Mouse (Mus musculus) urinary bladder, postnatal 10 days (tissue): ENCODE measurements around the gene Pdxk.
"Not testable (repeated sequence)": the region's sequence is repeated elsewhere in the genome, so short reads cannot be mapped to it uniquely, and the experiment has no call there.

Experiments used
- DNase-seq: peaks from one replicate; pipeline ENCODE4 v3.0.0; 2022; ENCODE audit warnings: low spot score

Pdxk gene

DNA sequence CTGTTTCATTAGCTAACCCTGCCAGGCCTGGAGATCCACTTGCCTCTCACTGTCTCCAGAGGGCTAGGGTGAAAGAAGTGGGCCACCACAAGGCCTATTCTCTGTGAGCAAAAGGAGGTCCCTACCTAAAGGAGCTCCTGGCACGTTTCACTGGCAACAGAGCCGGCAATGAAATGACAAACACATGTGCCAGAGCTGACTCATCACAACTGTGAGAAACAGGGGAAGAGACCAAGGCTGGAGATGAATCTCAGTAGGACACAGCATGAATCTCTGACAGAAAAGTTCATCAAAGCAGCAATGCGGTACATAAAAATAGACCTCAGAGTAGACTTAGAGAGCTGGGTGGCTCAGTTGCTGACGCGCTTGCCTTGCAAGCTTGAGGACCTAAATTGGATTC is 46.9 kb downstream of the Pdxk start:
- DNase-seq: no peak

DNA sequence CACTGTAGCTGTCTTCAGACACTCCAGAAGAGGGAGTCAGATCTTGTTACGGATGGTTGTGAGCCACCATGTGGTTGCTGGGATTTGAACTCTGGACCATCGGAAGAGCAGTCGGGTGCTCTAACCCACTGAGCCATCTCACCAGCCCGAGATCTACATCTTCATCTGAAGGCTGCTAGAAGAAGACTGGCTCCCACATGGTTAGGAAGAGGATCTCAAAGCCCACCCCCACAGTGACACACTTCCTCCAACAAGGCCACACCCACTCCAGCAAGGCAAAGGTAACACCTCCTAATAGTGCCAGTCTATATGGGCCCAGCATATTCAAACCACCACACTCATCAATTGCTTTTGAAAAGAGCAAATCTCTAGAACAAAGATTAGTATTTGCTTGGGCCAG is 49.8 kb downstream of the Pdxk start:
- DNase-seq: not testable (repeated sequence)

DNA sequence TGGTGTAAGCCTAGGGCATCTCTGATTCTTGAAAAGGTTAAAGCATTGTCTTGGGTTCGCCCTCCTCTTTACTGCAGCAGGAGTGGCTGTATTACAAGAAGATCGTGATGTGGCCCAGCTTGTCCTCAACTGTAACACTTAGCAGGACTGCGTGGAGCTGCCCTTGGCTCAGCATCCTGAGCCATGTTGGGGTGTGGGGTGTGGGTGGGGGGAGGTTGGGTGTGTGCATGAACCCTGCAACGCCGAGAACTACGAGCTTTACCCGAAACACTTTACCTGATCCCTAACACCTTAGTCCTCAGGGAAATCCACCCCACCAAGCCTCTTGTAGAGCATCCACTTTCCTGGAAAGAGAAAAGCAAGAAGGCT is 51.6 kb downstream of the Pdxk start:
- DNase-seq: no peak

DNA sequence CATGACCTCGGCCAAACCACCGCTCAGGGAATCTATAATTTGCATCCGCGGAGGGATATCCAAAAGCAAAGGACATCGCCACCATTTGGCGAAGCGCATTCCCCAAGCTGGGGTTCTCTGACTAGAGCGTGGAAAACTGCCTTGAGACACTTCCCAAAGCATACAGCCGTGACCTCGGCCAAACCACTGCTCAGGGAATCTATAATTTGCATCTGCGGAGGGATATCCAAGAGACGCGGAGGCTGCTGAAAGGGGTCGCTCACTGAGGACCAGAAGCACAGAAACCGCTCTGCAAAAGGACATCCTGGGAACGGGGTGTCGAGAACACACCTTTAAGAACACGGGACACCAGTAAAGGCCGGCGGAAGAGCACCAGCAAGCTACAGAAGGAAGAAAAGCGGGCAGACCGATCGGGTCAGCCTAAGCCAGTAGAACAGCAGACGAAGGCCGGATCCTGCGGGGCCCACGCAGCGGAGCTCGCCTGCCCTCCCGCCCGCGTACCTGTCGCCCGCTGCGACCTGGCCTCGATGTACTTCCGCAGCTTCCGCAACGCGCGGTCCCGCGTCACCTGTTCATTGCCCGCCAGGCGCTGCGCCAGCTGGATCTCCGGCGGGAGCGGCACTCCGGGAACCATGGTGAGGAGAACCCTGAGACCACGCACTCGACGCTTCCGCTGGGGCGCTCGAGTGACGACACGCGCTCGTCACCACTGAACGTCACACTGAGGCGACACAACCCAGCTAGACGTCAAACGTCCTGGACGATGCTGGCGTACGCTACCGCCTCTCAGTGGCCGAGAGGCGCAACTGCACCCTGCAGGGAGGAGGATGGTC is 52.2 kb downstream of the Pdxk start, which contains the start of gene Rrp1:
Rrp1 (minus strand) TSS at position 725 of the 833 bp plus-strand sequence.
- peak; percentile 86 for DNase-seq

DNA sequence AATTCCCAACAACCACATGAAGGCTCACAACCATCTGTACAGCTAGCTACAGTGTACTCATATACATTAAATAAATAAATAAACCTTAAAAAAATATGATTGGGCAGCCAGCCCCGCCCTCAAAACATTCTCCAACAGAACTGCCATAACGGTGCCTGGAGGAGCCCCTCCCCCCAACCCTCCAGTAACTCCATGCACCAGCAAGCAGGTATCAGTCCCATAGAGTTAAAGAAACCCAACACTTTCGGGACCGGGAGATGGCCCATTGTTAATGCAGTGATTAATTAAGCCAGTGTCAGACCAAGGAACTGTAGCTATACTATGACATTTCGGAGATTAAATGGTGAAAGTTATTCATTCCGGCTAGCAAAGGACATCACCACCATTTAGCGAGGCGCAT is 52.9 kb downstream of the Pdxk start:
- no peak for DNase-seq

DNA sequence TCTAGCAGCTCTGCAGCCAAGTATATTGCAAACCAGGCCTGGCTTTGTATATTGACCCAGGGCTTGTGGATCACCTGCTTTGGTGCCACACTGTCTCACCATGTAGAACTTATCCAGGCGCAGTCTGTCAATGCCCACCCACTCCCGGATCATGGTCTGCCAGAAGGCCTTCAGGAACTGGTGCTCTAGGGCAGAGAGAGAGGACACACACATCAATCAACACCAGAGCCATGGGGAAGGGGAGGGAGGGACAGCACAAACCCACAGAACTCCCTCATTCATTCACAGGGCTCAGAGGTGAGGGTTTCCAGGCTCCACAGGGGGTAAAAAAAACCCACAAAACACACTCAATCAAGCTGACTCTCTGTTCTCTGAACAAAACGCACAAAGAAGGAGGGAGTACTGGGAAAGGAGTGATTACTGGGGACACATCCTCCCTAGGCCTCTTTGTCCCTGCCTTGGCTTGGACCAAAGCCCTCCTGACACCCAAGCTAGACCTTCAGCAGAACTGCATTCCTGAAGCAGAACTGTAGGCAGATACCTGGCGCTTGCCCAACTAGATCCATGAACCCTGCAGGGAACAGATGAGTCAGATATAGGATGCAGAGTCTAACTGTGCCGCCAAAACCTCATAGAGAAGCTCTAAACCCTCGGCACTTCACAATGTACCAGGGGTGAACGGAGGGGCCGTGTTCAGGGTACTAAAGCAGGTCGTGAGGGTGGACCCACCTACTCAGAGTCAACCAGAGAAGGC is 55.6 kb downstream of the Pdxk start:
- no peak for DNase-seq

DNA sequence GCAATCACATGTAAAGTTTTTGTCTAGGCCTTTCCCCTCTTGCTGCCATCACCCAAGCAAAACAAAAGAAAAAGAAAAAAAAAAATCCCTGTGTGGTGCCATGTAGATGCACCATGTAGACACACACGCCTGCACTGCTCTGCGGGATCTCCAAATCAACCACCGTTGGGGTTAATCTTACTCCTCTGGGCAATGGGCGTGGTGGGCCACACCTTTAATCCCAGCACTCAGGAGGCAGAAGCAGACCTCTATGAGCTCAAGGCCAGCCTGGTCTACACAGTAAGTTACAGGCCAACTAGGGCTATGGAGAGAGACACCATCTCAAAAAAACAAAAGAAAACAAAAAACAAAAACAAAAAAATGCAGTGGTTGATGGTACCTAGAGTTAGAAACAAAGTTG is 57.6 kb downstream of the Pdxk start:
- DNase-seq: no peak

DNA sequence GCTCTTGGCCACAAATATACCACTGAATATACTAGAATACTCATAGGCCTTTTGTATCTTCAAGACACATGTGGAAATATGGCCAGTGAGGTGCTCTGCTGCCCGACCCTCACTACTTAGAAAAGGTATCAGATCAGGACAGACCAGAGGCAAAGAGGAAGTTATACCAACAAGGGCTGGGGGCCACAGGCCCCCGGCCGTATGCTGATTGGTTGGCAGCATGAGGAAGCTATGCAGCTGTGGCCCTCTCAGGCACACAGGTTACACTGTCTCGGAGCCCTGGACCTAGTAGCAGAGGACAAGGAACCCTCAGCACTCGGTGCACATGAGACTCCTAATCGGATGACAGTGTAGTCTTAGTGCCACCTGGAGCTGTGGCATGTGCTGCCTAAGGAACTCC is 58.6 kb downstream of the Pdxk start:
- no peak for DNase-seq

DNA sequence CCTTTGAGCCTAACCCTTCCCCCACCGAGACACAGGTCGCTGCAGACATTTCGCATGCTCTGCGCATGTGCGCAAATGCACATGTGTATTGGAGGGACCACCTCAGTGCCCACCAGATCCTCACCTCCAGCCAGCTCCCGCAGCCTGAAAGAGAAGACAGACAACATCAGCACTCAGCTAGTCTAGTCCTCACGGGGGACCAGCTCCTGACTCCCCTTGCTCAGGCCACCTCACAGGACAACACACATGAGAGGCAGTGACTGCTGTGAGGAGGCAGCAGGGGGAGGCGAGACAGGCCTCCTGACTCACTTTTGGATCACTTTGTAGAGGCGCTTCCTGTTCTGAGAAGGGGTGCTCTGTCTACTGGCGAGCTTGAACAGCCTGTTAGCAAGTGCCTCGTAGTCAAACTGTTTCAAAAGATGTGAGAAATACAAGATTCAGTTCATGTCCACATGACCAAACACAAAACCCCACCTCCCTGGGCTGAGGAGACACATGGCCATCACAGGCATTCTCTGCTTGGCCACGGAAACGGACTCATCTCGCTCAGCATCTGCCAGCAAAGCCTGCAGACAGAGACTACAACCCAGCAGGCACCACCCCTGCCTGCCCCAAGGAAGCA is 62.4 kb downstream of the Pdxk start:
- no peak for DNase-seq

DNA sequence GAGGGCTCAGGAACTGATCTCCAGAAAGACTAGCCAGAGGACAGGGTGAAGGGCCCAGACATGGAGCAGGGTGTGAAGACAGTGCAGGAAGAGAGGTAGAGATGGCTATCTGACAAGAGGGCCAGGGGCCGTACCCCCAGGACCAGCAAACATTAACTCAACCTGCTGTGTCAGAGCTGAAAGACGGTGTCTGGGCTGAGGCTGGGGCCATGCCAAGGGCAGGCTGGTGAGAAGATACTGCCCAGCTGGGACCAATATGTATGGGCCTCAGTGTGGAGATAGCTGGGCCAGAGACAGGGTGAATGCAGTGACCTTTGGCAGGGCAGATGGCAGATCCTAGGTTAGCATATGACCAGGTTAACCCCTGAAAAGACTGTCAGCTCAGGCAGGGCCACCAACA is 63.6 kb downstream of the Pdxk start:
- DNase-seq: no peak

DNA sequence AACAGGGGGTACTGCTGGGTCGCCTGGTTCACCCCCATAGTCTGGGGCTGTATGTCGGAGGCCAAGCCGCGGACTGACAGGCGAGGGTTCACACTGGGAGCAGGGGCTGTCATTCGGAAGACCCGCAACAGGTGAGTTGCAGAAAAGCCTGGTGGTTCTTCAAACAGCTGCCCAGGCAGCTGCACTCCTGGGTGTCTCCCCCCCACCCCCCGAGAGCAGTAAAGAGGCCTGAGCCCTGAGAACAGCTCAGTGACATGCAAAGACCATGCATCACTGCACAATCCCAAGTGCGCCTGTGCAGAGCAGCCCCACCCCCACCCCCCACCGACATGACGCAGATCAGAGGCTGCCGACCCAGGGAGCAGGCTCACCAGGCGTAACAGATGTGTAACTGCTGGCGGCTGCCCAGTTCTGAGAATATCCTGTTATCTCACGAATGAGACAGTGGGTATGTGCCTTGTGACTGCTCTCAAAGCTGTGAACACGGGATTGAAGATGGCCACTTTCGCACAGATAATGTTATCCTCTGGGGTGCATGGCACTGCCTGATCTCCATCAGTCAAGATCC is 65.6 kb downstream of the Pdxk start:
- DNase-seq: no peak

DNA sequence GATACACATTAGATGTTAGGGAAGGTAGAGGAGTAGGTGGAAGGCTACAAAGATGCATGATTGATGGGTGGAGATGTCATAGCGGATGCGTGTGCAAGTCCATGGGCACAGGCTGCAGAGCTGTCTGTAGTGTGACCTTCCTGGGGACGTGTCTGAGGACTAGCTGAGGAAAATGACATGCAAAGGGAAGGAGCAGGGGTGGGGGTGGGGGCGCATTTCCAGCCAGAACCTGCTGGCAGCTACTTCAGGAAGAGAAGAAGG is 68.2 kb downstream of the Pdxk start:
- DNase-seq: no peak

DNA sequence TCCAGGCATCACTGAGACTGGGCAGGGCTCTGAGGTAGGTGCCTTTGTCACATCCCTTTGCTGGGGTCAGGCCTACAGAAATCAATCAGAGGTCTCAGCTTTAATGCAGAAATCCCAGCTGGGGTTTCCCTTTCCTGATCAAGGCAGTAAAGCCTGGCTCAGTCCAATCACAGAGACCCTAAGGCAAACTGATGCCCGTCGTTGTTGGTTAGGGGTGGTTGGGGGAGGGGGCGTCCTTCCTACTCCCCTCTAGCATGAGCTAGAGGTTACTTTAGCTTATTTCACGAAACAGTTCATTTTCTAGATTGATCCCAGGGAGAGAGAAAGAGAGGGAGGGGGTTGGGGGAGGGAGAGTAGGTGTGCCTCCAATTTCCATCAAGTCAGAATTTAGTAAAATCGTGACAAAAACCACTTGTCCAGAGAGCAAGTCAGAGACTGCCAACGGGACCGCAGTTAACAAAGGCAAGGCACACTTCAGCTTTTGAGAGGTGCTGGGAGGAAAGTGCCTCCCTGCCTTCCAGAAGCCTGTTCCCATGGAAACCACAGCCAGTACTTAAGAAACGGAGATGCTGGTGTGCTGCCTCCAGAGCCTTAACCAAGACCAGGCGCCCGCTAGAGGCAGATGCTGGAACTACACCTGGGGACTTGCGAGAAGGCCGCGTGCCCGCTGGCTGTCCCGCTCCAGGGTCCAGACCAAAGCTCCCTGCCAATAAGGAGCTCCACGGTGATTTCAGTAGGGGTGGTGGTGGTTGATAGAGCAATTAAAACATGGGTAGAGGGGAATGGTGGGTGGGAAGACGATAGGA is 68.8 kb downstream of the Pdxk start:
- peak; percentile 80 for DNase-seq

DNA sequence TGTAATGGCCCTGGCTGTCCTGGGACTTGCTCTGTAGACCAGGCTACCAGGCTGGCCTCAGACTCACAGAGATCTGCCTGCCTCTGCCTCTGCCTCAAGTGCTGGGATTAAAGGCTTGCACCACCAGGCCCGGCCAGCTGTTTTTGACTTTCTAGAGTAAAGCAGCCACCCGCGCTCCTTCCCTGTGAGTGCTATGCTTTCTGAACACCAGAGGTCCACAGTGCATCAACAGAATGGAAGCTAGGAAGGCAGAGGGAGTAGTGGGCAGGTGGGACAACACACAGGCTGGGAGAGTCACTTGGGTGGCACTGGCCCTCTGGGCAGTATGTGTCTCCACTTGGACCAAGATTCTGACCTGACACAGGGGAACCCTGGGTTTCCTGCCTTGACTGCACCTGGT is 69.4 kb downstream of the Pdxk start:
- no peak for DNase-seq

DNA sequence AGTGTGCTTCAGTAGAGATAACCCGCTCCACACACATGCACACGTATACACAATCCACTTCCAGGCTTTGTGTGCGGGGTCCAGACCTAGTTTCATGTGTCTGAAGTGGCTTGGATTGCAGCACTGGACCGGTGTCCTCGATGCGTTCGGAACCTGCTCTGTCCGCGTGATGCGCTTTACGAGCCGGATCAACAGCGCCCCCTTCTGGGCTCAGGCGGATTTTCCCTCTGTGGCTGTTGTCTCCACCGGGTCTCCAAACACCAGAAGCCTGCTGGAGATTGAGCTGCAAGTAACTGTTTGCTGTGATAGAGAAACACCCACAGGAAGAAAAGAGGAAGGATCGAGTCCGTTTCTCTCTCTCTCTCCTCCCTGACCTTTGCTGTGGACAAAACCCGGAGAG is 72.7 kb downstream of the Pdxk start:
- peak; percentile 27 for DNase-seq

DNA sequence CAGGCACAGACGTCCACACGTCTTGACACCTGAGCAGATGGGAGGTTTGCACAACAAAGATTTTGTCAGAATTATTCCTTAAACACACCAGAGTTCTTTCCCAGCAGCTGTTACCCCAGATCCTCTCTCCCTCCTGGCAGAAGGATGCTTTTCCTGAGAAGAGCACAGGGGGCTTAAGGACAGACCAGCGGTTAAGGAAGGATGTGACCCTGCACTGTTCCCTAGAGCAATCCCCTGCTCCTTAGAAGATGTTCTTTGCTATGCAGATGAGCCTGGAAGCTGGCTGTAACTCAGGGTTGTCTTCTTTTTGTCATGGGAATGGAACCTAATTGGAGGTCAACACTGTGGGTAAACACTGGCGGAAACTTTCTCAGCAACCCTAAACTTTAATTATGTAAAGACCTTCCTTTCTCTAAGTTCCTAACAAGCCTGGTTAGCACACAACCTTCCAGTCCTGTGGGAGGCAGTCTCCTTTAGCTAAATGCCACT is 73.7 kb downstream of the Pdxk start:
- DNase-seq: no peak

DNA sequence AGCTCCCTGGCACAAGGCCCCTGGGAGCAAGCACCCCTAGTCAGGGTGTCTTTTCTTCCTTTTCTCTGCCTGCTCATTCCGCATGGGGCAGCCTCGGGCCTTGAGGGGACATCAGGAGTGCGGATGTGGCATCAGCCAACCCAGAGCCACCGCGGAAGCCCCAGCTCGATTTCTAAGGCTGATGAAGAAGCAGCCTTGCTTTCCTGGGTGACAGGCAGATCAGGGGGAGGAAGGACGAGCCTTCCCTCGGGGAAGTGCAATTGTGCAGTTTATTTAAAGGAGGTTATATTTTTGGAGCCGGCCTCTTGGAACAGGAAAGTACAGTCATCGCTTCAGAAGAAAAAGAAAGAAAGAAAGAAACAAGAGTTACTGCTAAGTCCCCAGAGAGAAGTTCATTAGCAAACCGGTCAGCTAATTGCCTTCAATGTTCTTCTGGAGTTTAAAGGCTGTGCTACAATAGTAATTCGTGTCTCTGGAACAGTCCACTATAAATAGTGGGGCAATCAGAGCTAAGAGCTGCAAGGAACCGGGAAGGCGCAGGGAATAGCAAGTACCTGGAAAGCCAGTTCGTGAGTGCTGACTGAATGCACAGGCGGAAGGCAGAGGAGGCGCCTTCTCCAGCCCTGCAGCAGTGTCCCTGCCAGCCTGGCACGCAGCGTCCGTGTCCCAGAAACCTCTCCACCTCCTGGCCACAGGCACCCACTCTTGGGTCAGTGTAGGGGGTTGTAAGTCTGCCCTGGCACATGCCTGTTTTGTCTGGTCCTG is 76.4 kb downstream of the Pdxk start:
- no peak for DNase-seq
